Mouse (Mus musculus) midbrain, postnatal 0 days (tissue): Measurements from ENCODE around the gene 1700067P10Rik. TPM values are rescaled to one million over a fixed set of nuclear protein-coding genes. Genes with fewer than 3 reads are reported as not detected.

Experiments used
- ATAC-seq: fragments of 200-750 bp; cut with Nextera tagmentation; 2 replicates; pipeline ENCODE4 v1.8.0; 2017; ENCODE audit warnings: moderate number of reproducible peaks, mild to moderate bottlenecking, moderate TSS enrichment, moderate library complexity; ENCODE audit not compliant: low FRiP score
- DNase-seq: peaks from one replicate; pipeline ENCODE4 v3.0.0-alpha.2; 2015; ENCODE audit warnings: low spot score
- H3K27ac ChIP-seq: fragments of 300-500 bp; sonication (generic); 2 replicates; pipeline ENCODE4 v1.5.1; 2014; ENCODE audit warnings: low read depth, mild to moderate bottlenecking, low read length, mixed read lengths
- H3K27me3 ChIP-seq: fragments of 300-500 bp; sonication (generic); 2 replicates; pipeline ENCODE4 v1.6.1; 2014; ENCODE audit warnings: low read length, control low read depth, mixed read lengths; ENCODE audit not compliant: insufficient read depth
- H3K36me3 ChIP-seq: fragments of 300-500 bp; sonication (generic); 2 replicates; pipeline ENCODE4 v1.6.1; 2014; ENCODE audit warnings: low read length, control low read depth, mixed read lengths; ENCODE audit not compliant: insufficient read depth
- H3K4me1 ChIP-seq: fragments of 300-500 bp; sonication (generic); 2 replicates; pipeline ENCODE4 v1.6.1; 2014; ENCODE audit warnings: mild to moderate bottlenecking, control low read depth, antibody characterized with exemption, low read length, mixed read lengths; ENCODE audit not compliant: insufficient read depth
- H3K4me2 ChIP-seq: fragments of 300-500 bp; sonication (generic); 2 replicates; pipeline ENCODE4 v1.6.1; 2014; ENCODE audit warnings: low read depth, mild to moderate bottlenecking, low read length, mixed read lengths; ENCODE audit not compliant: poor library complexity, severe bottlenecking
- H3K4me3 ChIP-seq: fragments of 300-500 bp; sonication (generic); 2 replicates; pipeline ENCODE4 v1.5.1; 2014; ENCODE audit warnings: low read depth, mild to moderate bottlenecking, low read length, moderate library complexity
- H3K9ac ChIP-seq: fragments of 300-500 bp; sonication (generic); replicated peaks from 2 replicates; pipeline ENCODE4 v1.6.1; 2014; ENCODE audit warnings: mild to moderate bottlenecking, low read length, moderate library complexity, mixed read lengths; ENCODE audit not compliant: poor library complexity, severe bottlenecking
- H3K9me3 ChIP-seq: fragments of 300-500 bp; sonication (generic); 2 replicates; pipeline ENCODE4 v1.6.1; 2016; ENCODE audit warnings: low read length, control low read depth
- CTCF ChIP-seq: IDR thresholded peaks from 2 replicates; pipeline ENCODE4 v1.5.1; 2016; ENCODE audit warnings: antibody characterized with exemption, mild to moderate bottlenecking
- WGBS: fragments of 180-500 bp; shearing (Covaris S2); extraction: QIAGEN DNeasy Blood & Tissue Kit; methylation state at CpG from one replicate; pipeline ENCODE4 v1.1.7; 2014; 5-methylcytosine and 5-hydroxymethylcytosine counted together
- polyA plus RNA-seq: library from polyadenylated mRNA; unstranded; fragments of >200 nt; fragmentation: Nextera tagmentation; extraction: Ambion mirVana; gene quantifications from 2 replicates; pipeline ENCODE4 v1.2.1, GENCODE M21; 2015
- total RNA-seq: library from RNA; depleted of rRNA; stranded (reverse); fragments of >200 nt; gene quantifications from 2 replicates; pipeline ENCODE4 v1.2.3, GENCODE M21; 2014

Gene 1700067P10Rik
- total and polyA plus RNA-seq, 2 experiments from 2014 or later = not detected

GRCm38 (mm10) chr17:48107862-48108261 lies 18.7 kb downstream of the 1700067P10Rik start:
- no peak overlapping the region for H3K9ac ChIP-seq
- no peak for ATAC-seq
- H3K4me3 ChIP-seq = no peak overlapping the region
- no peak for DNase-seq
- H3K4me2 ChIP-seq = no peak overlapping the region
- no peaks in the 10 kb centered on the region for H3K27me3 ChIP-seq
- no peak overlapping the region for H3K27ac ChIP-seq
- no peaks in the 10 kb centered on the region for H3K36me3 ChIP-seq
- WGBS = 52% methylated on average over 6 of the region's 6 CpGs
- H3K4me1 ChIP-seq = 0 out of 2 replicates have a peak, but pooled peaks cover 2% of the 10 kb centered on the region
- peak; percentile 31; the same call in 1 of the 2 replicates for TF ChIP-seq CTCF
- H3K9me3 ChIP-seq = no peaks in the 10 kb centered on the region

- H3K9ac ChIP-seq = no peak overlapping the region
- no peaks in the 10 kb centered on the region for H3K27me3 ChIP-seq
- no peak for TF ChIP-seq CTCF
- no peak overlapping the region for H3K4me2 ChIP-seq
- no peaks in the 10 kb centered on the region for H3K9me3 ChIP-seq
- no peaks in the 10 kb centered on the region for H3K36me3 ChIP-seq
- 0 out of 2 replicates have a peak, but pooled peaks cover 2% of the 10 kb centered on the region for H3K4me1 ChIP-seq
- no peak overlapping the region for H3K27ac ChIP-seq
- H3K4me3 ChIP-seq = no peak overlapping the region
- 77% methylated on average over 3 of the region's 3 CpGs for WGBS
- DNase-seq (no peak), ATAC-seq (no peak)
Observed at GRCm38 (mm10) chr17:48108520-48108919, 19.4 kb downstream of the 1700067P10Rik start.

GRCm38 (mm10) chr17:48110547-48111287 lies 21.6 kb downstream of the 1700067P10Rik start:
- DNase-seq (peak; percentile 25), ATAC-seq (no peak; the same call in 1 of the 2 replicates)
- H3K9me3 ChIP-seq = no peaks in the 10 kb centered on the region
- H3K36me3 ChIP-seq = no peaks in the 10 kb centered on the region
- no peak overlapping the region for H3K27ac ChIP-seq
- WGBS = 45% methylated on average over 8 of the region's 8 CpGs
- H3K9ac ChIP-seq = no peak overlapping the region
- TF ChIP-seq CTCF = peak; percentile 67
- 0 out of 2 replicates have a peak, but pooled peaks cover 2% of the 10 kb centered on the region for H3K4me1 ChIP-seq
- H3K4me2 ChIP-seq = no peak overlapping the region
- no peaks in the 10 kb centered on the region for H3K27me3 ChIP-seq
- H3K4me3 ChIP-seq = no peak overlapping the region

- ATAC-seq = no peak
- no peaks in the 10 kb centered on the region for H3K9me3 ChIP-seq
- no peaks in the 10 kb centered on the region for H3K4me1 ChIP-seq
- H3K9ac ChIP-seq = no peak overlapping the region
- no peaks in the 10 kb centered on the region for H3K36me3 ChIP-seq
- no peak for DNase-seq
- H3K27me3 ChIP-seq = no peaks in the 10 kb centered on the region
- H3K27ac ChIP-seq = no peak overlapping the region
- WGBS = 71% methylated on average over 1 of the region's 1 CpGs
- no peak for TF ChIP-seq CTCF
- no peak overlapping the region for H3K4me3 ChIP-seq
- no peak overlapping the region for H3K4me2 ChIP-seq
Observed at GRCm38 (mm10) chr17:48118570-48118969, 29.5 kb downstream of the 1700067P10Rik start.

- H3K9me3 ChIP-seq = no peaks in the 10 kb centered on the region
- no peak overlapping the region for H3K4me2 ChIP-seq
- peak; percentile 77 for DNase-seq
- no peaks in the 10 kb centered on the region for H3K36me3 ChIP-seq
- H3K27me3 ChIP-seq = no peaks in the 10 kb centered on the region
- no peaks in the 10 kb centered on the region for H3K4me1 ChIP-seq
- ATAC-seq = 0 out of 2 replicates have a peak, but pooled peaks have one; percentile 16
- no peak overlapping the region for H3K4me3 ChIP-seq
- 25% methylated on average over 3 of the region's 3 CpGs for WGBS
- H3K27ac ChIP-seq = no peak overlapping the region
- H3K9ac ChIP-seq = no peak overlapping the region
- peak; percentile 94 for TF ChIP-seq CTCF
Observed at GRCm38 (mm10) chr17:48119656-48120055, 30.5 kb downstream of the 1700067P10Rik start.

- H3K27ac ChIP-seq = no peak overlapping the region
- no peaks in the 10 kb centered on the region for H3K9me3 ChIP-seq
- ATAC-seq (no peak), DNase-seq (no peak)
- H3K4me1 ChIP-seq = no peaks in the 10 kb centered on the region
- WGBS = 94% methylated on average over 20 of the region's 20 CpGs
- no peaks in the 10 kb centered on the region for H3K36me3 ChIP-seq
- no peak overlapping the region for H3K4me2 ChIP-seq
- H3K9ac ChIP-seq = no peak overlapping the region
- H3K4me3 ChIP-seq = no peak overlapping the region
- H3K27me3 ChIP-seq = no peaks in the 10 kb centered on the region
- no peak for TF ChIP-seq CTCF
Observed at GRCm38 (mm10) chr17:48120456-48120855, 31.3 kb downstream of the 1700067P10Rik start.
